Mouse (Mus musculus): ENCODE data around the gene Gtf2i.

- no peak for TF ChIP-seq CTCF (conservative IDR thresholded peaks at IDR 0.05; ENCODE audit: low read length)
- no peak for TF ChIP-seq POU5F1 (IDR thresholded peaks at IDR 0.05; ENCODE audit: borderline replicate concordance, low read length)
- TF ChIP-seq NANOG (IDR thresholded peaks at IDR 0.05; ENCODE audit: borderline replicate concordance, low read length), result no peak
Observed at GRCm38 (mm10) chr5:134359101-134359500, 44.5 kb upstream of the Gtf2i start.
